Mouse (Mus musculus) adrenal gland, adult 8-10 months (tissue): Measurements from ENCODE around the gene Susd3. TPM values are rescaled to one million over a fixed set of nuclear protein-coding genes. Genes with fewer than 3 reads are reported as not detected.

Experiments
- DNase-seq: peaks from one replicate; pipeline ENCODE4 v3.0.0; 2022
- total RNA-seq, 4 experiments: library from RNA; stranded (reverse); gene quantifications; 2 replicates each; pipeline ENCODE4 v1.2.4; 2022

The Susd3 gene
- total RNA-seq, 4 experiments from 2014 or later = 3.0 to 97.4 (median 38.5) TPM

- DNase-seq = no peak
Observed at GRCm38 (mm10) chr13:49183161-49183560, 65.3 kb downstream of the Susd3 start.

GRCm38 (mm10) chr13:49181411-49181984 is 67.0 kb downstream of the Susd3 start:
- no peak for DNase-seq

GRCm38 (mm10) chr13:49180691-49181090 is 67.8 kb downstream of the Susd3 start:
- DNase-seq = no peak

Other genes starting within 250 kb of the Susd3 start
- 1 to 10 TPM; 2.8 to 5.9 (median 5.0) TPM for gene Wnk2, start 100.7 kb downstream of the Susd3 start, total RNA-seq
- gene Ninj1, start 61.2 kb downstream of the Susd3 start, total RNA-seq = 10 to 100 TPM; 55.5 to 58.6 (median 58.0) TPM
- 10 to 100 TPM; 44.8 to 81.7 (median 62.8) TPM for gene Card19, start 32.7 kb downstream of the Susd3 start, total RNA-seq
- 1 to 10 TPM; 4.5 to 4.7 (median 4.6) TPM for gene Fgd3, start 71.6 kb upstream of the Susd3 start, total RNA-seq
- 10 to 100 TPM; 37.2 to 48.4 (median 40.9) TPM for gene Bicd2, start 92.9 kb upstream of the Susd3 start, total RNA-seq
- gene Ippk, start 172.5 kb upstream of the Susd3 start, total RNA-seq = 10 to 100 TPM; 38.1 to 43.5 (median 39.4) TPM
- gene Tes3-ps, start 244.6 kb upstream of the Susd3 start, total RNA-seq = 1 to 10 TPM; 1.5 to 2.2 (median 1.7) TPM